Mouse (Mus musculus): ENCODE data around the gene Cmah.

DNA sequence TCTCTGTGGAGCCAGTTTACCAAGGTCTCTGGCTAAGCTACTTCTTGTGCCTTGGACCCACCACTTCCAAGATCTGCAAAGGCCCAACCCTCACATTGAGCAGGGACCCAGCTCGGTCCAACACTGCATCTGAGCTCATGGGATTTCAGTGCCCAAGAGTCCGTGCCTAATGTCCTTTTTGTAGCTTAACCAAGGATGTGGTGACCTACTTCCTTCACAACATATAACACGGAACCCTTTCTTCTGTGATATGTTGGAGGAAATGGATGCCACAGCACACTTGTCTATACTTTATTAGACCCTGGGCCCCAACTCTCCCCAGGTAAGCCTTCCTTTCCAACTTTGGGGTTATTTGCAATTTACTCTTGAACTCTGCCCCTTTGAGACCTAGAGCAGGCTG, 186.5 kb downstream of the Cmah start:
- TF ChIP-seq CTCF (IDR thresholded peaks at IDR 0.05 in 2 of 3, conservative IDR thresholded peaks at IDR 0.05 in 1 of 3; ENCODE audit: control insufficient read depth in 1 of 3, insufficient read depth in 1 of 3, low read depth in 2 of 3, low read length in 3 of 3, poor library complexity in 1 of 3, severe bottlenecking in 1 of 3), result no peak
- TF ChIP-seq BHLHE40 (IDR thresholded peaks at IDR 0.05; ENCODE audit: borderline replicate concordance, low read depth, low read length), result no peak
- TF ChIP-seq ETS1 (IDR thresholded peaks at IDR 0.05; ENCODE audit: low read depth, low read length), result no peak
- no peak for TF ChIP-seq UBTF (IDR thresholded peaks at IDR 0.05; ENCODE audit: borderline replicate concordance, insufficient read depth, low read depth, low read length)
- TF ChIP-seq ZKSCAN1 (IDR thresholded peaks at IDR 0.05; ENCODE audit: low read depth, low read length), result no peak
